Mouse (Mus musculus) urinary bladder, postnatal 25 days (tissue): ENCODE results near the gene Ret.
A peak's percentile ranks its signal among the peaks of the same experiment; 100 is the strongest.

ENCODE experiments used
- DNase-seq: peaks from one replicate; pipeline ENCODE4 v3.0.0; 2022; ENCODE audit warnings: low spot score

Gene Ret

DNA sequence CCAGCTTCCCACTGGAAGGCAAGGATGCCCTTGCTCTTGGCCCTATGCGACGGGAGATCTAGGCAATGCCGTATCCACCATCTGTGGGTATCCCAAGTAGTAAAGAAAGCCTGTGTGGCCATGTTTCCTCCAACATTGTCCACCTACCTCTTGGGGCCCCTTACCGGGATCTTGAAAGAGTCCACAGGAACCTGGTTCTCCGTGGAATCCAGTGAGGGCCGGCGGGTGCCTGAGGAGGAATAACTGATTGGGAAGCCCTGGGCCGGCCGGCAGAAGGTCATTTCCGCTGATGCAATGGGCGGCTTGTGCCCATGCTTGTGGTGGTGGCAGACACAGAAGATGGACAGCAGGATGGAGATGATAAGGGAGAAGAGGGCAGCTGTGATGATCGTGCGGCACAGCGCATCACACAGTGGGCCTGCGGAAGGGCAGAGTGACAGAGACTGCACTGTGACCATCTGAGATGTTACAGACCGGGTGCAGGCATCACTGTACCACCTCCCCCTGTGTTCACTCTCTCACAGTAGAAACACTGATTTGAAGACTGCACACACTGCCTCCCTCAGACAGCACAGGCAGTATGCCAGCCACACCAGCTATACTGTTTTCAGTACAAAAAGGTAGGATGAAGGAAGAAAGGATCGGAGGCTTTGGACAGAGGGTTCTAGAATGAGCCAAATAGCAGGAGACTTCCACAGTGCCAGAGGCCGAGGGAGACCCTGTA is 24.1 kb downstream of the Ret start:
- no peak for DNase-seq

DNA sequence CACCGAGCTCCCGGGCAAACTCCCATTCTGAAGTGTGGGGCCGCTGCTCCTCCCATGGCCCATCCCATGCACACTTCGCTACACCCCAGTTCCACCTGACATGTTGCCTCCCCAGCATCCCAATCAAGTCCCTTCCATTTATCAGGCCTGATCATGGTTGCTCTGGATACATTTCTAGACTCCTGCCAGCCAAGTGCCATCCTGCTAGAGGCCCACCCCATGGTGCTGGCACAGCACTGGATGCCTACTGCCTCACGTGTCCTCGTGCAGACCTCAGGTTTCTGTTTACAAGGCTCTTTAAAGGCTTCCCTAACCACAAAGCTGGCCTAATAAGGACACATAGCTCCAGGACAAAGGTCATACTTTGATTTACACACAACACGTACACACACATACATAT is 26.1 kb downstream of the Ret start:
- DNase-seq, result no peak

DNA sequence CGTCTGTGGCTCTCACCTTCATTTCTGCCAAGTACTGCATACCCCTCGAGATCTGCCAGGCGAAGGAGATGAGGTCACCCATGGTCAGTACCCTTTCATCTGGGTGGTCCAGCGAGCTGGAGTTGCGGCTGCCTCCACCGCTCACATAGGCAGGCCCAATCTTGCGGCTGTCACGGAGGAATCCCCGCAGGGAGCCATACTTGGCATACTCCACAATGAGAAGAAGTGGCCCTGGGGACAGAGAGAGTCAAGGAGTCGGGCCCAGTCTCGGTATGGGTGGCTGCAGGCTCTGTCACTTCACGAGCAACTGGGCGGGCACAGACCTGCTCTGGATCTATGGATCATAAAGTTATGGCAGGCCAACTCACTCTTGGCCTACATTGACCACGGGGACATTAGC is 29.4 kb downstream of the Ret start:
- DNase-seq, result no peak

DNA sequence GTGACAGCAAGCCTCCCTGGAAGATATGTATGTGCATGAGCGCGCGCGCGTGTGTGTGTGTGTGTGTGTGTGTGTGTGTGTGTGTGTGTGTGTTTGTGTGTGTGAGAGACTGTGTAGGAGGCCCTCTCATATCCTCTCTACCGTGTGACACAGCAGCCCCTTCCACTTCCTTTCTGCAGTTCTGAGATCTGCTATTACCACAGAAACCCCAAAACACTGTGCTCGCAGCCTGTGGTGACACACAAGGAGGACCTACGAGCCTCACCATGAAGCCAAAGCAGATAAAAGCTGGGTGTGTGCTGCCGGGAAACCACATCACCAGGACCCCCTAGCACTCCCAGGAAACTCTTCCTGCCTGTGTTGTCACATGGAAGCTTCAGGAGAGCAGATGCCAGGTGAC is 30.5 kb downstream of the Ret start:
- no peak for DNase-seq

DNA sequence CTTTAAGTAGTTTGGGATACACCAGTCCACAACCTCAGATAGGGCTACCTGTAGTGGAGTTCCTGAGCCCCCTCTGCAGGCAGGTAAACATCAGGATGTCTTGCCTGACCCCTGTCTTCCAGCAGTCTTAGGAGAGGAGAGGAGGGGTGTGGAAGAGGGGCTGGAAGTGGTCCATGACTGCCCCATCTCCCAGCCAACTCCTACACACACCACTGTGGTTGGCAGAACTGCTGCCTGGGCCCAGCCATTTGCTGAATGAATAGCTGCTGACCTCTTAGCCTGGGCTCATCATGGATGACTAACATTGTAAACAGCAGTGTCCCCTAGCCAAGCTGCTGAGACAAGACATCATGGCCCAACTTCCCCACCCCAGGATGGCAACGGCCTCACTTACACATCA is 32.0 kb downstream of the Ret start:
- DNase-seq, result no peak

DNA sequence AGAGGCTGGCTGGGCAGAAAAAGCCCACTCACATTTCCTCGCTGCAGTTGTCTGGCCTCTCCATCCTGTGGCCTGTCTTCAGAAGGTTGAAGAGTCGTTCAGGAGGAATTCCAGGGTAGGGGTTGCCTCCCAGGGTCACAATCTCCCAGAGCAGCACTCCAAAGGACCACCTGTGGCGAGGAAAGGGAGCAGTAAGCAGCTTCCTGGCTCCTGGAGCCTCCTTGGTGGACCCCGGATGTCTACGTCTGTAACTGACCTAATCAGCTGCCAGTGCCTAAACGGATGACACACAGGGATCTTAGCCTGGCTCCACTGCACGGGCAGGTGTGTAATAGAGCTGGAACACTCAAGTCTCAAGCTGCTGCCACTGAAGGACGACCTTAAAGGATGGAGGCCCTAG is 32.8 kb downstream of the Ret start:
- DNase-seq, result no peak

DNA sequence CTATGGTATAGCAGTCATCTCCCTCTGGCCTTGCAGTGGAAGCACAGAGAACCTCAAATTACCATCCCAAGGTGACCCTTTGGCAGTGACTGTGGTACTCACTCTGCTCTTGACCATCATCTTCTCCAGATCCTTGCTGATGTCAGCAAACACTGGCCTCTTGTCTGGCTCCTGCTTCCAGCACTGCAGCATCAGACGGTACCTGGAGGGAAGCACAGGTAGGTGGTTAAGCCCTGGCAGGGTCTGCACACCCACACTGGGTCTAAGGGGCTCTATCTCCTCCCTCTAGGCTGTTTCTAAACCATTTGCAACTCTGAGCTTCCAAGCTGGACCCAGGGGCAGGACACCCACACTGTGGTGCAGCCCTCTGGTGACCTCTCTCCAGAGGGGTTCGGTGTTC is 34.4 kb downstream of the Ret start:
- no peak for DNase-seq

DNA sequence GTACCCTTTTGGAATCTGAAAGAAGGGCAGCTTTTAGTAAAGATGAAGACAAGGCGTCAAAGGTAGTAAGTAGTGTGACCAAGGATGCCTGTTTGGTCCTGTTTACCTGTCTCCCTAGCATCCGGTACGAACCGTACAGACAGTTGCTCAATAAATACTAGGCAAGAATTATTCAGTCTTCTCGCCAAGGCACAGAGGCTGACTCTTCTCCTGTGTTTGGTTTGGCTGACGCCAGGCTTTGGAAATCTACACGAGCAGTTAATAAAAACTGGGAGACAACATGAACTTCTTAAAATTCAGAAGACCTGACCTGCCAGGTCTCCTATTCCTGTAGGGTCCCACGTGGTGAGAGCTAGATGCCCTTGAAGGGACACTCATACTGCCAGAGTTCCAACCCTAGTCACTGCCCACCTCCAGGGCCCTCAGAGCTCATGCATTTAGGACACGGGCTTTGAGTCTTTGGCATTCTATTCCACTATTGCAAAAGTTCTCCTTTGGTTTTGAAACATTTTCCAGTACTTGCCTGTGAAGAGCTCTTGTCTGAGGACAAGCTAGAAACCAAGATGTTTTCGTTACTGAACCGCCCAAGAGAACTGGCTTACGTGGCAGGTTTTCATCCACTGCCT is 34.9 kb downstream of the Ret start:
- no peak for DNase-seq

DNA sequence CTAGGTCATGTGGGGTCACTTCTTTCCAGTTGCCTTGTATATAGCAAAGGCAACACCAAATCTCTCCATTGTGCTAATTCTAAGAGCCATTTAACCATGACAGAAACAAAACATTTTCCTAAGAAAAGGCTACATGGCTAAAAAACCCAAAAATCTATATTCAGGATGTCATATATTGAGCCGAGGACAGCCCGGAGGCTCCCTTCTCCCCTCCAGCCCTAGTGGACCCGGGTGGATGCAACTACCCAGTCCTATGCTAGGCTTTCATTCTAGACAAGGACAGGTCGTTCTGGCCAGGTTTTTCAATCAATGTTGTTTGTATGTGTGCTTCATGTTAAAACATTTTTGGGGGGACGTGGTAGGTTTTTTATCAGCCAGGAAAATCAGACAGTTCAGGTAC is 44.4 kb downstream of the Ret start:
- no peak for DNase-seq

DNA sequence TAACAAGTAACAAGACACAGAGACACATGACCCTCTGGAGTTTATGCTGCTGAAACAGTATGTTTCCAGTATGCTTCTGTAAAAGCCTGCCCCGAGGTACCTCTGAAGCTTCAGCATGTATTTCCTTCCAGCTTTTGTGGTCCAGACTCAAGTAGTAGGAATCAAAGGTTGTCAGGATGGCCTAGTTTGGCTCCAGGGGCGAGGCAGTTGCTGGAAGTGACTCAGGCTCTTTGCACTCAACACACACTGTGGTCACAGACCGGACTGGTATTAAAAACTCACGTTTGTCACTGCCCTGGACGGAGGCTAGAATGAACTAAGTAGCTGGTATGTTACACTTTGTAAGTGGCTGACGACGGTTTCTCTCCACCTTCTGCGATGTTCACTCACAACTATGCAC is 46.5 kb downstream of the Ret start:
- no peak for DNase-seq

DNA sequence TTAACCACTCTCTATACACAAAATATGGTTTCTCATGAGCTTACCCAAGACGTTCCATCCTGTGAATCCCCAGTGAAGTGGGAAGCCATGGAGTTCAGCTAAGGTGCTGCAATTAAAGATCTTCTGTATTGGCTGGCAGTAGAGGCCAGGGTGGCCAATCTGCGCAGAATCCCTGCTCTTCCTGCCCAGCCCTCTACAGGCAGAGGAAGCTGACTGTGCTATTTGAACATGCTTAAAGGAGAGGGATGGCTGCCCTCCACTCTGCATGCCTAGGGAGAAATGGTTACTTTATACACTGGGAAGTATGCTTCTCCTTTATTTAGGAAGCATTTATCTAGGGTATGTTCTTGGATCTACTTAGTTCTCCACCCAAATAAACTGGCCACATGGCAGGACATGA is 47.0 kb downstream of the Ret start:
- DNase-seq, result no peak

DNA sequence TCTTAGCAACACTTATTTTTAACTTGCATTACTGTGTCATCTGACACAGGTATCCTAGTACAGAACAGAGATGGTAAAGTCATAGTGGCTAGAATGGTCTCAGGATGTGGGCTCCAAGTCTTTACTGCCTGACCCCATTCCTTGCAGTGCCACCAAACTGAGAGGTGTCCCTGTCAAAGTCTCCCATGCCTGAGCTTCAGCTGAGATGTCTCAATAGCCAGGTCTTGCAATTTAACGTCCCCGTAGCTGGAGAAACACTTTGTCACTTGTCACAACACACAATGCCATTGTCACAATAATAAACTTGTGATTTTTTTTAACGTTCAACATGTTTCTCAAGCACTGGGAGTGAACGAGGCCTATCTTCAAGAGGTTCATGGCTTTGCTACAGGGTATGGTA is 47.4 kb downstream of the Ret start:
- no peak for DNase-seq

DNA sequence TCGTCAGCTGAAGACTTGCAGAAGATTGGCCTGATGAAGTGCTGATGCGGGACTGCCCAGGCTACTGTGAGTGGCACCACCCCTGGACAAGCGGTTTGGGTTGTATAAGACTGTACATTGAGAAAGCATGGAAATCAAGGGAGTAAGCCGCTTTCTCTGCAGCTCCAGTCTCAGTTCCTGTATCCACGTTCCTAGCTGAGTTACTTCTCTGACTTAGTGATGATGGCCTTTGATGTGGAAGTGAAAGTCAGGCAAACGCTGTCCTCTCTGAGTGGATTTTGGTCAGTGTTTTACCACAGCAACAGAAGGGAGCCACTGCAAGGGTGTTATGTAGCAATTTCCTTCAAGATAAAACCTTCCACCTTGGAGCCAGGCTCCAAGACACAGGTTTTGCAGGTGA is 56.6 kb downstream of the Ret start:
- no peak for DNase-seq

DNA sequence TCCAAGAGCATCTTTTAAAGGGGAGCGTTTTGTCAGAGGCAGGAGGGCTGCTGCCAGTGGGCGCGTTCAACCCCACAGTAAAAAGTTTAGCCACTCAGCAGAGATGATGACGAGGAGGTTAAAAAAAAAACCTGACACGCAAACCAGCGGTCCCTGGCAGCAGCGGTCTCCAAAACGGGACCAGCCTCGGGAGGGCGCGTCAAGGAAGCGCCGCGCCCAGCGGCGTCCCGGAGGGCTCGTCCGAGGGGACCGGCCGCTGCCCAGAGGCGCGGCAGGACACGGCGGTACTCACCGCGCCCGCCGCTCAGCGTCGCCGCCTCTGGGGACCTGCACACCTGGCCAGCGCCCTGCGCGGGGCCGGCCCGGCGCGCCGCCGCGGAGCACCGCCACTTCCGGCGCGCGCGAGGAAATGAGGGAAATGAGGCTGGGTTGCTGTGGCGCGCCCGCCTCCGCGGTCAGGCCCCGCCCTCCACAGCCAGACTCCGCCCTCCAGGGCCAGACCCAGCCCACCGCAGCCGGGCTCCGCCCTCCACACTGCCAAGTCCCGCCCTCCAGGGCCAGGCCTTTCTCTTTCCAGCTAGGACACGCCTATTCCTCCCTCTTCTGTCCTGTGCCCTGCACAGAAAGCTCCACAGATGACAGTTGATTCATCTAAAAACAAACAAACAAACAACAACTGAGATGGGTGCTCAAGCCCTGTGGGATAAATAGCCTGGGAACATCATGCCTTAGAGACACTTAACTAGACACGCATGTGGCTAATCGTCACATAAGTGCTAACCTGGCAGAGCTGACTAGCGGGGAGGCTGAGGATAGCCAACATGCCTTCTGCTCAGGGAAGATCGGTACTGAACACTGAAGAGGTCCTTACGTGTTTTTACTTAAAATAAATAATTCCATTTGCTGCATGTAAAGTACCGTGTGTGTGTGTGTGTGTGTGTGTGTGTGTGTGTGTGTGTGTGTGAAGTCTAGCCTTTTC is 58.5 kb downstream of the Ret start, which contains the start of gene Csgalnact2:
Csgalnact2 (minus strand) TSS at position 410 of the 979 bp plus-strand sequence.
- peak; percentile 97 for DNase-seq

DNA sequence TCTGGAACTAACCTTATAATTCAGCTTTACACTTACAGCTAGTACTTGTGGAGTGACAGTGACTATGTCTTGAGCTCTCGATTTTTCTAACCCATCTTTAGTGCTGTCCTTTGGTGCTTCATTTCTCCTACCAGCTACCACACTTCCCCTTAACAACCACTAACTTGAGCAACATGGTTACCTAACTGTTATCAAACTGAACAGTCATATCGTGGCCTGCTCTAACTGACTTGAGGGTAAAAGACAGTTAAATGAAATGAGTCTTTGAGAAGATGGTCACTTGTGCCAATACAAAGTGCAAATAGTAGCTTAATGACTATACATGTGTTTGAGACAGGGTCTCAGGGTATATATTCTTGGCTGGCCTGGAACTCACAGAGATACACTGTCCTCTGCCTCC is 60.4 kb downstream of the Ret start:
- DNase-seq, result no peak

DNA sequence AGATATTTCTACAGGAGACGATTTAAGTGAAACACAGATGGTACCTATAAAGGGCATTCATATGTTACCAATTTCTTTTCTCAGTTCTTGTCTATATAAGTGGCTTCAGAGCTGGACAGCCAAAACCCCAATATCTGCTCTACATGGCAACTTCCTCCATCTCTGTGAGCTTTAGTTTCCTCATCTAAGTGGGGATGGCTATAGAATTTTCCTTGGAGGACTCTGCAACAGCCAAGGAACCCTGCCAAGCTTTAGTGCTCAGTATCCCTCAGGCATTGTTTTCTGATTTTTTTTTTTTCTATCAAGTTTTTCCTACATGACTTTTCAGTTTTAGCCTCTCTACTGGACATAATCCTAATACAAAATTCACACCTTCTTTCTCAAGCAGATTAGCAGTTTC is 63.1 kb downstream of the Ret start:
- DNase-seq, result no peak

DNA sequence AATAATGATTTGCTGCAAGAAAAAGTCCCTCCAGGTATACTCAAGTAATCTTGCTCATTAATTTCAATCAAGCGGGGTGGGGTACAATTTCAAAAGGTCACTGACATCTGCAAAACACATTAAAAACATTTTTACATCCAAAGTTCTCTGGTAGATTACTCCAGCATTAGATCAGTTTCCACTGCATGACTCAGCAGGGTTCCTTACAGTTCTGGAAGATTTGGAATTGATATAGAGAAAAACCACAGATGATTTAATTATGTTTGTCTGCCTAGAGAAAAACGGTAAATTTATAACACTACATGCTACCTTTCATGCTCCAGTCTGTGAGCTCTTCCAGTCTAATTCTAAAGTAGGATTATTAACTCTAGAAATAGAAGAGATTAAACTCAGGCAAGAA is 67.5 kb downstream of the Ret start:
- DNase-seq, result no peak

DNA sequence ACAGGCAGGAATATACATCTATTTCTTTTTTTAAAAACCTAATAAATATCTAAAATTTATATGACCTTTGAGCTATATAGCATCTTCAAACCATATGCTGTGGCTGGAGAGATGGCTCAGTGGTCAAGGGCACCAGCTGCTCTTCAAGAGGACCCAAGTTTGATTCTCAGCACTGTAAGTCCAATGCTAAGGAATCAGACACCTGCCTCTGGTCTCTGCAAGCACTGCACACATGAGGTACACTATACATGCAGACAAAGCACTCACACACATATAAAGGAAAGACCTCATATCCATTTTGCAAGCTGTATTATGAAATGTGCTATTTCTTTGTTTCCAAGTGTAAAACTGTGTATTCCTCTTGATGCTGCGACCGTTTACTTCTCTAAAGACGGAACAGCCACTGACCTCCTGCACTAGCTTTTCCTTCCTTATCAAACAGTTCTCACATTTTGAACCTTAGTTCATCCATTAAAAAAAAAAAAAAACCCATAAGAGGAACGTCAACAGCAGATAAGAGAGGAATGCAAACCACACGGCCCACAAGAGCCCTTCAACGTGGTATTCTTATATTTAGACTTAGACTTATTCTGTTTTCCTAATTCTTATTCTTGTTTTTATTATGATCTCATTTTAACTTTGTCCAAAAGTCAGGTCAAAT is 69.6 kb downstream of the Ret start:
- no peak for DNase-seq

DNA sequence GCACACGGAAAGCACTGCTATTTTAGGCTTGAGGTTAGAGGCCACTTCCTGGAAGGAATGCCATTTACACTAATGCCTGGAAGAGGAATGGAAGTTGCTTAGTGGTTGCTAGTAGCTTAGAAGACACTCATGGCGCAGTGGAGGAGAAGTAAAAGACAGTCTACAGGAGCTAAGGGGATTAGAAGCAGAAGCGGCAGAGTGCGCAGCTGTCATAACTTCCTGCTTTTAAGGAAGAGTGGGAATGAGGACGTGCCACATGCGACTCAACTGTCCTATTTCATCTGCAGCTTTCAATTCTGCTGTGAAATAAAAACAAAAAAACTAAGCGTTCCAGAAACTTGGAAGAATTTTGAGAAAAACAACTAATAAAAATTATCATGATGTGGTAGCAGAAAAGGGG is 70.3 kb downstream of the Ret start:
- DNase-seq, result no peak

DNA sequence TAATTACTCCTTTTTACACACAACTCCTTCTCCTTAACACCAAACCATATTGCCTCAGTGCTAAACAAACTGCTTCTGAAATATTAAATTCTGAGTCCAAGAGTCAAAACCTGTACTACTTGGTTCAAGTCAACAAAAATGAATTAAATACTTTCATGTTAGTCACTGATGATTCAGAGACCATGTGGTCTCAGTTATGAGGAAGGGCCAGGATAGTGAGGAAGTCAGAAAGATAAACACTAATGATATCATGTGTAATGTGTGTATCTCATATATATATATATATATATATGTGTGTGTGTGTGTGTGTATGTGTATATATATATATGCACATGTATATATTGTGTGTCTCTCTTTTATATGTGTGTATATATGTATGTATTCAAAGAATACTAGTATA is 70.9 kb downstream of the Ret start:
- DNase-seq, result no peak

DNA sequence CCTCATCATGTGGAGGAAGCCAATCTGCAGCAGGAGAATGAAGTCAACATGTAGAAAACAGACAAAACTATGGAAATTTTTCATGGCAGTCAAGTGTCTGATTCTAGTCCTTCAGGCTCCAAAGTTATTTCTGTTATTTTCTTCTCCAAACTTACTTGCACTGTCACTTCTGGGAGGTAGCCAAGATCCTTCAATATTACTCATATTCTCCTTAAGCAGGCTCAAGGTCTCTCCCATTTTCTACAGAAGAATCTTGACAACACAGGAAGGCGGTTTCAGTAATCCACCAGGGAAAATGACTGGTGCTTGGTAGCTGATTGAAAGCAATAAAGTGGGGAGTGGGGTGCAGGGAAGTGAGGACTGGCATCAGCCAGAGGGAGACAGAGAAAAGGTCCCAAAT is 74.8 kb downstream of the Ret start:
- DNase-seq, result no peak

DNA sequence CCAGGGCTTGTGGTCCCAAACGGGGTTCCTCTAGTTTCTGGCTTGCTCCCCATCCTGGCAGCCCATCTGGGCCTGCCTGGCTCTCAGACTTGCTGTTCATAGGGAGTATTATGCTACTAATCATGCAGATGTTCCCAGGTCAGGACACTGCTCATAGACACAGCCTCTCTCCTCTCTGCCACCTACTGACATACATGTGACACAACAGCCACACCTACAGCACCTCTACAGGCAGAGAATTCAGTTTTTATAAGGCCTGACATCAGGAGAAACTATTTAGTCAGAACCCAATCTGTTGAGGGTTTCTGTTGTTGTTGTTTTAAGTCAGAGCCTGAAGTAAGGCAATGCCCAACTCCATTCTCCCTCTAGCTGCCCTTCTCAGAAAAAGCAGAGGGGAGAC is 85.7 kb downstream of the Ret start:
- no peak for DNase-seq
